Mouse (Mus musculus) CH12.LX (cell line): ENCODE measurements around the gene Pde4b. TPM values are rescaled to one million over a fixed set of nuclear protein-coding genes. Genes with fewer than 3 reads are reported as not detected.

Source experiments
- DNase-seq: peaks from one replicate; pipeline ENCODE4 v3.0.0-alpha.2; 2013; ENCODE audit errors: extremely low read depth
- H3K27ac ChIP-seq: 2 replicates; pipeline ENCODE4 v1.5.1; 2012; ENCODE audit warnings: low read depth, mild to moderate bottlenecking, control low read depth, moderate library complexity; ENCODE audit not compliant: insufficient read depth
- H3K27me3 ChIP-seq: replicated peaks from 2 replicates; pipeline ENCODE3; 2012; ENCODE audit warnings: inconsistent platforms
- H3K36me3 ChIP-seq, 2 experiments: replicated peaks in 1 of 2; 2 replicates each; pipeline versions ENCODE3 to v1.6.1; 2012; ENCODE audit warnings: inconsistent platforms in 1 of 2, low read length in 1 of 2, mild to moderate bottlenecking in 1 of 2, mixed read lengths in 1 of 2, moderate library complexity in 1 of 2; ENCODE audit not compliant: control insufficient read depth in 1 of 2, insufficient read depth in 1 of 2
- H3K4me1 ChIP-seq, 2 experiments: 2 replicates each; pipeline ENCODE4 v1.6.1; 2012; ENCODE audit warnings: inconsistent platforms in 1 of 2, moderate library complexity in 1 of 2; ENCODE audit not compliant: insufficient read depth in 2 of 2, control insufficient read depth in 1 of 2
- H3K4me2 ChIP-seq: 2 replicates; pipeline ENCODE4 v1.6.1; 2012; ENCODE audit warnings: low read depth, mild to moderate bottlenecking, control low read depth; ENCODE audit not compliant: poor library complexity, insufficient read depth, severe bottlenecking
- H3K4me3 ChIP-seq, 3 experiments: fragments of 150-350 bp in 1 of 3; sonication (generic) in 1 of 3; replicated peaks in 1 of 3; 2 replicates each; pipeline versions ENCODE3 to v1.5.1; 2011 to 2012; ENCODE audit warnings: low read depth in 2 of 3, low read length in 2 of 3, mild to moderate bottlenecking in 2 of 3, moderate library complexity in 2 of 3, control low read depth in 1 of 3, improper control_type of control experiment in 1 of 3, inconsistent platforms in 1 of 3, mixed read lengths in 1 of 3; ENCODE audit not compliant: poor library complexity in 1 of 3
- H3K79me2 ChIP-seq: replicated peaks from 2 replicates; pipeline ENCODE4 v1.6.1; 2012; ENCODE audit warnings: mild to moderate bottlenecking, moderate library complexity; ENCODE audit not compliant: control insufficient read depth, poor library complexity, insufficient read depth, severe bottlenecking; ENCODE audit errors: extremely low read depth
- H3K9ac ChIP-seq: 2 replicates; pipeline ENCODE4 v1.6.1; 2012; ENCODE audit warnings: low read depth, mild to moderate bottlenecking, control low read depth, moderate library complexity; ENCODE audit not compliant: insufficient read depth
- H3K9me3 ChIP-seq: replicated peaks from 2 replicates; pipeline ENCODE3; 2012; ENCODE audit warnings: low read length, inconsistent platforms, mixed read lengths
- BHLHE40 ChIP-seq: IDR thresholded peaks from 2 replicates; pipeline ENCODE4 v1.6.1; 2011; ENCODE audit warnings: mild to moderate bottlenecking, low read depth, low read length, improper control_type of control experiment
- CHD1 ChIP-seq: IDR thresholded peaks from 2 replicates; pipeline ENCODE4 v1.6.1; 2012; ENCODE audit warnings: low read depth, low read length, improper control_type of control experiment, inconsistent platforms
- CHD2 ChIP-seq: IDR thresholded peaks from 2 replicates; pipeline ENCODE4 v1.6.1; 2011; ENCODE audit warnings: low read length, improper control_type of control experiment
- EP300 ChIP-seq: IDR thresholded peaks from 2 replicates; pipeline ENCODE4 v1.6.1; 2011; ENCODE audit warnings: low read length, improper control_type of control experiment
- ETS1 ChIP-seq: conservative IDR thresholded peaks from 2 replicates; pipeline ENCODE4 v1.6.1; 2012; ENCODE audit warnings: low read depth, mild to moderate bottlenecking, inconsistent platforms, low read length, improper control_type of control experiment, moderate library complexity
- GABPA ChIP-seq: IDR thresholded peaks from 2 replicates; pipeline ENCODE4 v1.6.1; 2012; ENCODE audit warnings: low read depth, low read length, improper control_type of control experiment, inconsistent platforms; ENCODE audit not compliant: insufficient replicate concordance
- IRF4 ChIP-seq: IDR thresholded peaks from 2 replicates; pipeline ENCODE4 v1.6.1; 2014; ENCODE audit warnings: low read depth, mild to moderate bottlenecking, inconsistent platforms, low read length, improper control_type of control experiment
- JUND ChIP-seq: conservative IDR thresholded peaks from 2 replicates; pipeline ENCODE4 v1.6.1; 2011; ENCODE audit warnings: low read depth, low read length, improper control_type of control experiment
- MAX ChIP-seq: IDR thresholded peaks from 2 replicates; pipeline ENCODE4 v1.6.1; 2011; ENCODE audit warnings: low read length, improper control_type of control experiment
- MAZ ChIP-seq: IDR thresholded peaks from 2 replicates; pipeline ENCODE4 v1.6.1; 2012; ENCODE audit warnings: low read depth, mild to moderate bottlenecking, inconsistent platforms, low read length, improper control_type of control experiment, moderate library complexity
- MEF2A ChIP-seq: IDR thresholded peaks from 2 replicates; pipeline ENCODE4 v1.6.1; 2014; ENCODE audit warnings: low read depth, mild to moderate bottlenecking, inconsistent platforms, low read length, improper control_type of control experiment, borderline replicate concordance
- MYC ChIP-seq: IDR thresholded peaks from 2 replicates; pipeline ENCODE4 v1.6.1; 2011; ENCODE audit warnings: low read depth, mild to moderate bottlenecking, improper control_type of control experiment, low read length
- NRF1 ChIP-seq: IDR thresholded peaks from 2 replicates; pipeline ENCODE4 v1.6.1; 2014; ENCODE audit warnings: low read depth, mild to moderate bottlenecking, inconsistent platforms, low read length, improper control_type of control experiment, moderate library complexity
- PAX5 ChIP-seq: IDR thresholded peaks from 2 replicates; pipeline ENCODE4 v1.6.1; 2012; ENCODE audit warnings: low read length, inconsistent platforms, mixed read lengths
- POLR2AphosphoS2 ChIP-seq: IDR thresholded peaks from 2 replicates; pipeline ENCODE4 v1.6.1; 2011; ENCODE audit warnings: low read depth, low read length, improper control_type of control experiment
- RAD21 ChIP-seq: IDR thresholded peaks from 2 replicates; pipeline ENCODE4 v1.6.1; 2011; ENCODE audit warnings: low read depth, mild to moderate bottlenecking, low read length, improper control_type of control experiment, moderate library complexity
- SIN3A ChIP-seq: IDR thresholded peaks from 2 replicates; pipeline ENCODE4 v1.6.1; 2012; ENCODE audit warnings: low read length, improper control_type of control experiment, inconsistent platforms
- SMC3 ChIP-seq: IDR thresholded peaks from 2 replicates; pipeline ENCODE4 v1.6.1; 2011; ENCODE audit warnings: low read depth, low read length, improper control_type of control experiment
- TBP ChIP-seq: conservative IDR thresholded peaks from 2 replicates; pipeline ENCODE4 v1.6.1; 2011; ENCODE audit warnings: low read depth, low read length, improper control_type of control experiment
- USF1 ChIP-seq: IDR thresholded peaks from 2 replicates; pipeline ENCODE4 v1.6.1; 2014; ENCODE audit warnings: low read depth, mild to moderate bottlenecking, inconsistent platforms, low read length, improper control_type of control experiment
- ZC3H11A ChIP-seq: IDR thresholded peaks from 2 replicates; pipeline ENCODE4 v1.6.1; 2012; ENCODE audit warnings: low read depth, mild to moderate bottlenecking, inconsistent platforms, low read length, improper control_type of control experiment
- ZMIZ1 ChIP-seq: IDR thresholded peaks from 2 replicates; pipeline ENCODE4 v1.6.1; 2012; ENCODE audit warnings: low read depth, mild to moderate bottlenecking, inconsistent platforms, low read length, improper control_type of control experiment
- dilution Hi-C: fragments of 300-500 bp; cut with MboI; formaldehyde crosslinking; loops from 2 replicates; pipeline ENCODE4 v1.14.3; 2020; ENCODE audit warnings: low sequenced_read_pairs; ENCODE audit not compliant: extremely low pct_unique_long_range_greater_than_20kb, extremely low pct_ligation_motif_present
- in situ Hi-C: fragments of 300-500 bp; cut with MboI; formaldehyde crosslinking; loops from 3 replicates; pipeline ENCODE4 v1.14.3; 2019; ENCODE audit warnings: low sequenced_read_pairs, low pct_ligation_motif_present, low pct_unique_long_range_greater_than_20kb, mixed read lengths
- polyA plus RNA-seq: library from polyadenylated mRNA; unstranded; fragments of >175 nt; gene quantifications from 2 replicates; pipeline ENCODE4 v1.2.1, GENCODE M21; 2012; ENCODE audit warnings: low read depth; ENCODE audit not compliant: insufficient read length
- total RNA-seq, 2 experiments: library from RNA; depleted of rRNA; stranded (reverse); fragments of 300-350 nt in 1 of 2; fragments of >200 nt in 1 of 2; gene quantifications; 2 replicates each; pipeline ENCODE4 v1.2.3; 2012 to 2014

The Pde4b gene
- total and polyA plus RNA-seq, 3 experiments = 9.6 to 24.2 (median 21.8) TPM

DNA sequence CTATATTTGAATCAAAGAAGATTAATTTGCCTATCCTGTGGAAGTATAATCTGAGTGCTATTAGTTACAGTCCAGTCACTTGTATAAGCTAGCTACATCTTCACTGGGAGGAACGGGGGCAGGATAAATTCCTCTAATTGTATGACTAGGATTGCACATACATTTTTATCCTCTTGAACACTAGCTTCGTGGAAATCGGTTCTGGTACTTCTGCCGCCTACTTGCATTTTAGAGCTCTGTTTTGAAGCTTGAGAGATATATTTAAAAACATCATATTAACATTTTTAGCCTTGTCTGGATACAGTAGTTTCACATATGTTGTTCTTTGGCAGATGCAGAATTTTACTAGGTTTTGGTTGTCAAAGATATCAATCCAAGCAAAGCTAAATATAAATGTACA, 310.0 kb downstream of the Pde4b start:
- Histone ChIP-seq H3K36me3 (no peaks in the 10 kb centered on the region), H3K4me2 (no peak overlapping the region), H3K9me3 (peaks cover 4% of the 10 kb centered on the region), H3K79me2 (no peaks in the 10 kb centered on the region), H3K27ac (no peak overlapping the region), H3K4me1 (peaks cover 10 to 31% of the 10 kb centered on the region in 2 experiments; a peak in 3 of 4 replicates), H3K4me3 (no peak overlapping the region), H3K9ac (no peak overlapping the region), H3K27me3 (no peaks in the 10 kb centered on the region)
- no peak for TF ChIP-seq MAZ
- TF ChIP-seq USF1 = no peak
- no peak for TF ChIP-seq CHD2
- no peak for TF ChIP-seq CHD1
- no peak for TF ChIP-seq IRF4
- no peak for TF ChIP-seq SIN3A
- no peak for TF ChIP-seq NRF1
- no peak for TF ChIP-seq GABPA
- no peak for TF ChIP-seq TBP
- no peak for TF ChIP-seq MEF2A
- TF ChIP-seq MAX = no peak
- no peak for TF ChIP-seq ETS1
- TF ChIP-seq SMC3 = no peak
- TF ChIP-seq EP300 = no peak
- TF ChIP-seq RAD21 = no peak
- in situ Hi-C loops = no loop called here
- dilution Hi-C loops = no loop called here
- DNase-seq = no peak

DNA sequence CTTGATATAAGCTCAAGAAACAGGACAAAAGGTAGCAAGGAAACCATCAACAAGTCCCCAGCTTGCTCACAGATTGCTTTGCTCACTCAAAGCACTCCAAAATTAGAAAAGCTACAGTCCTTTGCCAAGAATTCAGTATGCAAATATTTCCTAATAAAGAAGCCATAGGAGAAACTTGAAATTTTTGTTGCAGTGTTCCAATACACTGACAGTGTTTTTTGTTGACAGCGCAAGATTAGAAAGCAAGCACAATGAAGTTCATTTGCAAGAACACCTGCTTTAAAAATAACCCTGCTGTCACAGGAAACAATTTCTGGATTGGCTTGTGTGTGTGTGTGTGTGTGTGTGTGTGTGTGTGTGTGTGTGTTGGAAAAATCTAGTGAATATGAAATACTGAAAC, 311.2 kb downstream of the Pde4b start:
- no peak overlapping the region for H3K4me2 ChIP-seq
- no peaks in the 10 kb centered on the region for H3K36me3 ChIP-seq
- peaks cover 10 to 20% of the 10 kb centered on the region in 2 experiments; a peak in 3 of 4 replicates for H3K4me1 ChIP-seq
- H3K27ac ChIP-seq = no peak overlapping the region
- in situ Hi-C loops = no loop called here
- H3K79me2 ChIP-seq = no peaks in the 10 kb centered on the region
- H3K27me3 ChIP-seq = no peaks in the 10 kb centered on the region
- no peak for DNase-seq
- no peak overlapping the region for H3K4me3 ChIP-seq
- TF ChIP-seq EP300 (no peak), SIN3A (no peak), GABPA (no peak), BHLHE40 (no peak), ZMIZ1 (no peak), JUND (no peak), MYC (no peak), ZC3H11A (no peak), PAX5 (no peak), POLR2AphosphoS2 (no peak)
- dilution Hi-C loops = no loop called here
- no peak overlapping the region for H3K9ac ChIP-seq
- H3K9me3 ChIP-seq = peaks cover 4% of the 10 kb centered on the region
